Mouse (Mus musculus) retina, postnatal 7 days (tissue): ENCODE measurements around the gene Fam241b.

Experiments
- DNase-seq: peaks from one replicate; pipeline ENCODE4 v3.0.0-alpha.2; 2012; ENCODE audit warnings: low read depth, low spot score

Fam241b gene

GRCm38 (mm10) chr10:62070636-62071035, 73.1 kb downstream of the Fam241b start:
- DNase-seq, result no peak

GRCm38 (mm10) chr10:62069946-62070345, 73.8 kb downstream of the Fam241b start:
- DNase-seq, result no peak

- DNase-seq, result no peak
Measured at GRCm38 (mm10) chr10:62069398-62069797, 74.3 kb downstream of the Fam241b start.

GRCm38 (mm10) chr10:62068532-62068931, 75.2 kb downstream of the Fam241b start:
- no peak for DNase-seq

- DNase-seq, result no peak
Measured at GRCm38 (mm10) chr10:62066213-62066612, 77.5 kb downstream of the Fam241b start.

GRCm38 (mm10) chr10:62062786-62063185, 80.9 kb downstream of the Fam241b start:
- no peak for DNase-seq

- no peak for DNase-seq
Measured at GRCm38 (mm10) chr10:62060969-62061678, 82.6 kb downstream of the Fam241b start.

DNA sequence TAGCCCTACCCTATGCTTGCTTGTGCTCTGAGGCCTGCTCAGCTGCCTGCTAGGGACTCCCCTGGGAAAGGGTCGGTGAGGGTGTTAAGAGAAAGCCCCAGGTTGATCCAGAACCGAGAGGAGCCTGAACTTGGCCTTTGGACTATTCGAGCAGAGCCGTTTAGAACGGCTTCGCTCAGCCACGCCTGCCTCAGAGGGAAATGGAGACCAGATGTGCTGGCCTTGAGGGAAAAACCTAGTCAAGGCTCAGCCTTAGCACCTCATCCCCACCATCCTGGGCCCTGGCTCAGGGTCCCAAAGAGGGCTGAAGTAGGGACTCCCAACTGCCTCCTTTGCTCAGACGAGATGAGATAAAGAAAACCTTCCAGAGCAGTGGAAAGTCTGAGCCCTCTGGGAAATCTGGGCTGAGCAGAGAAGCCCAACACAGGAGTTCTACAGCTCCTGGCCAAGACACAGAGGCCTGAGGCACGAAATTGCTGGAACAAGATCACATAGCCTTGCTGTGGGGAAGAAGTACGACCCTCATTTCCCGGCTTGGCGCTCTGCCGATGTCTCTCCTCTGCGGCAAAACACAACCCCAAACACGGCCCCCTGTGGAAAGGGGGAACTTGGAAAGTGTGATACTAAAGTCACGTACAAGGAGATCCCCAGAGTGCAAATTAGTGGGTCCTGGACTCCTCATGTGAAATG, 83.4 kb downstream of the Fam241b start:
- DNase-seq, result no peak

DNA sequence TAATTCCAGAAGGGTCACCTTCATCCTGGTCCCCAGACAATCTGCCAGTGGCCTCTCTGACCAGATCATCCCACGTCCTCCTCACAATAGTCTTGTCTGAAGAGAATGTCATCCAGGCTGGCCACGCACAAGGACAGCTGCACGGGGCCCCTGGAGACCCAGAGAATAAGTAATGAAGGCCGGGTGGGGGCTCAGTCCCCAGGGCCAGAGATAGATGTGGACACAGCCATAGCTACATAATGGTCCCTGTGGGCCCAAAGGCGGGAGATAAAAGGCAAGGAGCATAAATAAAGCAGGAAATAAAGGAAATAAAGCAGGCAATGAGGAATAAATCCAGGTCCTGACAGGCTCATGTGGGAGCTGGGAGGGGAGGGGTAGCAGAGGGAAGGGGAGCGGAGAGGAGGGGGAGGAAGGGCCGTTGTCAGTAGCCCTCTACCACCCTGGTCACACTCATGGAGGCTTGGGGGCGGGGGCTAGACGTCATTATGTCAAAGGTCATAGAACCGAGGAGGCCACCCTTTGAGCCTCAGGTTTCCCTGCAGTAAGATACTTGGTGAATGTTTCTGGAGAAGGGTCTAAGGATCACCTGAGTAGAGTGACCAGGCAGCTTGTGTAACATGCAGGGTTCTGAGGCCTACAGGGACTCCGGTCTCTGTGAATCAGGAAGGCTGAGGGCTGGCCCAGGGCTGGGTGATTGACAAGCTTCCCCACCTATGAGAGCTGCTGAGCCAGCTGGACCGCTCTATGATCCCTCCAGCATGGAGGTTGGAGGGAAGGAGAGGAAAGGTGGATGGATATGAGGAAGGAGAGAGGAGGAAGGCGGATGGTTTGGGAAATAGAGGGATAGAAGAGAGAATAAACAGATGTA, 85.0 kb downstream of the Fam241b start:
- no peak for DNase-seq
